Mouse (Mus musculus) liver, adult 2 months (tissue): Measurements from ENCODE around the gene Nup205.
A peak's percentile ranks its signal among the peaks of the same experiment; 100 is the strongest.

Experiments
- CTCF ChIP-seq: fragments of 200-500 bp; IDR thresholded peaks from 2 replicates; pipeline ENCODE4 v1.5.1; 2011; ENCODE audit warnings: low read depth, low read length, control low read depth
- POLR2A ChIP-seq: fragments of 200-500 bp; IDR thresholded peaks from 2 replicates; pipeline ENCODE4 v1.6.1; 2011; ENCODE audit warnings: low read length, control low read depth; ENCODE audit not compliant: insufficient read depth; ENCODE audit errors: extremely low read depth

DNA sequence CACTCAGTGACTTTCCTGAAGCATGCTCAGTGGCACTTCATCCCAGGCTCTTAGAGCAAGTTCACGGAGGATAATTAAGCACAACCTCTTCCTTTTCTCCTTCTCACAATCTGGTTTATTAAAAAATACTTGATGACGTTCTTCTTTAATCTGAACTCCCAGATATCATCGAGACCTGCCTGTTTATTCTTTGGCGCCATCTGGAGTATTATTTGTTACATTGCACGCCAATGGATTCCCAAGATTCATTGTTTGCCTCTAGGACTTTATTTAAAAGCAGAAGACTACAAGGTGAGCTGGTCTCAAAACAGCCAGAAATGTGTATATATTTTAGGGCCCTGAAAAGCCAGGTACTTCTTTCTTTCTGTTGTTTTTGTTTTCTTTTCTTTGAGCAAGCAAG is 67.9 kb downstream of the Nup205 start:
- TF ChIP-seq CTCF (peak; percentile 9; the same call in 1 of the 2 replicates), POLR2A (no peak)
